16 mouse cellular contexts compared by ENCODE assay signal in the genomic region with DNA sequence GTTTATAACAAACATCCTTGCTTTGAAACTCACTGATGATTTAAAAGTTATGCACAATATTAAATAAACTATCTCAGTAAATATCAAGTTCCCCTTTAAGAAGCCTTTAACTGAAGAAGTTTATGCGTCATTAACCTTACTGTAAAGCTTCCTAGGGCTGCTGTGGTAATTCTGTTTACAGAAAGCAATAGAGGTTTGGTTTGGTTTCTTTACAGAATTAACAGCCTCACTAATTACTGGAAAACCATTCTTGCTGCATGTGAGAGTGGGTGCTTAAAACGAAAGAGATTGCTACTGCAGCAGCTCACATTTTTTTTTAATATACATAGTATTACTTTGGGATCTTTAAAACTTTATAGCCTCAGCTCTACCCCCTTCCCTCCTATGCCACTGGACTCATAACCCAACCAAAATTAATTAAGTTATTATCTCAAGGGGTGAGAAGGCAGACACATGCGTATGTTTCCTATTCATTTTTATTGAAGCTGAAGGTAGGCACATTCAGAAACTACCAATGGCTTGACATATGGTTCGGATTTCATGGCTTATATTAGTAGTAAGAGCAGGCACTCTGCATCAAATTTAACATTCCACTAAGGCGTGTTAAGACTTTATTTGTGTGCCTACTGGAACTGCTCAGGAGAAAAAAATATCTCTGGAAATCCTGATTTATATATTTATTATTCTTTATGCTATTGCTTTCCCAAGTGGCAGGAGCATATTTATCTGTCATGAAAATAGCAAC.
"Had no signal": no experiment of that assay in that cellular context is flagged by ENCODE, and none has a peak within 500 bp of the region (broad histone marks: within the 10 kb centered on the region; RNA-seq: fewer than 3 reads in every experiment).

No protein-coding gene starts in this region.

- DNase-seq: kidney, adult 8-10 months; kidney, postnatal 36 days; layer of hippocampus, adult 9-11 months; liver; liver, embryonic 13.5 days; liver, postnatal 0 days; lung, postnatal 14 days; right cerebral cortex, postnatal 14 days; thymus, adult 2 months; thymus, postnatal 36 days had no signal

- H3K36me3 ChIP-seq: liver, embryonic 13.5 days; lung, embryonic 15.5 days; midbrain, embryonic 12.5 days; stomach, embryonic 15.5 days had no signal

- H3K4me2 ChIP-seq: liver, embryonic 13.5 days; lung, embryonic 15.5 days; midbrain, embryonic 12.5 days; stomach, embryonic 15.5 days had no signal

- H3K9ac ChIP-seq: liver, embryonic 13.5 days; liver, postnatal 0 days; lung, embryonic 15.5 days; midbrain, embryonic 12.5 days; stomach, embryonic 15.5 days had no signal

- H3K4me3 ChIP-seq: liver, embryonic 13.5 days; lung, embryonic 15.5 days; megakaryocyte, embryonic 14.5 days; midbrain, embryonic 12.5 days; stomach, embryonic 15.5 days had no signal

- ATAC-seq: intestine, postnatal 0 days; liver, postnatal 0 days had no signal

- H3K27me3 ChIP-seq: liver, embryonic 13.5 days; lung, embryonic 15.5 days; megakaryocyte, embryonic 14.5 days; midbrain, embryonic 12.5 days; stomach, embryonic 15.5 days had no signal

- H3K4me1 ChIP-seq: liver, embryonic 13.5 days; lung, embryonic 15.5 days; megakaryocyte, embryonic 14.5 days; midbrain, embryonic 12.5 days; stomach, embryonic 15.5 days had no signal

- H3K27ac ChIP-seq: liver, embryonic 13.5 days; lung, embryonic 15.5 days; macrophage; midbrain, embryonic 12.5 days; stomach, embryonic 15.5 days had no signal

- H3K9me3 ChIP-seq: liver, embryonic 13.5 days; lung, embryonic 15.5 days; megakaryocyte, embryonic 14.5 days; midbrain, embryonic 12.5 days; stomach, embryonic 15.5 days had no signal
